Mouse (Mus musculus) spleen, postnatal 14 days (tissue): ENCODE measurements around the gene Gm20867.
"Not testable (repeated sequence)": the region's sequence is repeated elsewhere in the genome, so short reads cannot be mapped to it uniquely, and the experiment has no call there.

ENCODE experiments used
- DNase-seq, 2 experiments: peaks; one replicate each; pipeline ENCODE4 v3.0.0; 2021 to 2022; ENCODE audit warnings: low spot score in 2 of 2

Gene Gm20867

DNA sequence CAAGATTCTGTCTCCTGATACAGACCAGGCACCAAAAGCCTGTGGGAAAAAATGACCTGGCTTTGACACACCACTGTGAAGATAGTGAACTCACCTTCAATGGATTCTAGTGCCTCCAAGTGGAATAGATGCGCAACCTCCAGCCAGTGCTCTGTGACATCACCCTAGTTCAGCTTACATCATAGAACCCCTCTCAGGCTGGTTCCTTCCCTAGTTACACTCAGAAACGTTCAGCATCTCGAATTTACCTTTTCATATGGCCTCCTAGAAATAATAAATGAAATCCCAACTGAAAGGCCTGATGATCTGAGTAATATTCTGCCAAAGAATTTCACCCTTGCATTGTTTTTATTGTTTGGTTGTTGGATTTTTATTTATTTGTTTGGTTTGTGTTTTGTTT, at the start of gene Gm20867:
Gm20867 (minus strand) TSS at position 101 of the 400 bp plus-strand sequence.
- DNase-seq: not testable (repeated sequence)
